Mouse (Mus musculus) forebrain, embryonic 14.5 days (tissue): ENCODE measurements around the gene Tex37. TPM values are rescaled to one million over a fixed set of nuclear protein-coding genes. Genes with fewer than 3 reads are reported as not detected.

Experiments
- ATAC-seq: fragments of 200-750 bp; cut with Nextera tagmentation; 2 replicates; pipeline ENCODE4 v1.8.0; 2017; ENCODE audit warnings: mild to moderate bottlenecking, moderate library complexity
- DNase-seq: peaks from one replicate; pipeline ENCODE4 v3.0.0-alpha.2; 2015; ENCODE audit warnings: low spot score
- H3K27ac ChIP-seq: fragments of 300-500 bp; sonication (generic); 2 replicates; pipeline ENCODE4 v1.5.1; 2014; ENCODE audit warnings: low read depth, mild to moderate bottlenecking, control low read depth, low read length, moderate library complexity
- H3K27me3 ChIP-seq: fragments of 300-500 bp; sonication (generic); replicated peaks from 2 replicates; pipeline ENCODE4 v1.6.1; 2014; ENCODE audit warnings: low read length, control low read depth, mixed read lengths; ENCODE audit not compliant: control insufficient read depth, insufficient read depth
- H3K36me3 ChIP-seq: fragments of 300-500 bp; sonication (generic); 2 replicates; pipeline ENCODE4 v1.6.1; 2014; ENCODE audit warnings: low read length, control low read depth; ENCODE audit not compliant: control insufficient read depth, insufficient read depth
- H3K4me1 ChIP-seq: fragments of 300-500 bp; sonication (generic); 2 replicates; pipeline ENCODE4 v1.6.1; 2014; ENCODE audit warnings: antibody characterized with exemption, low read length, control low read depth; ENCODE audit not compliant: control insufficient read depth, insufficient read depth
- H3K4me2 ChIP-seq: fragments of 300-500 bp; sonication (generic); 2 replicates; pipeline ENCODE4 v1.6.1; 2014; ENCODE audit warnings: mild to moderate bottlenecking, control low read depth, low read length
- H3K4me3 ChIP-seq: fragments of 300-500 bp; sonication (generic); 2 replicates; pipeline ENCODE4 v1.5.1; 2014; ENCODE audit warnings: low read depth, low read length, control low read depth
- H3K9ac ChIP-seq: fragments of 300-500 bp; sonication (generic); 2 replicates; pipeline ENCODE4 v1.6.1; 2014; ENCODE audit warnings: mild to moderate bottlenecking, low read length, control low read depth, moderate library complexity
- H3K9me3 ChIP-seq: fragments of 300-500 bp; sonication (generic); replicated peaks from 2 replicates; pipeline ENCODE4 v1.6.1; 2016; ENCODE audit warnings: low read length, control low read depth, mixed read lengths; ENCODE audit not compliant: control insufficient read depth
- WGBS: fragments of 180-500 bp; shearing (Covaris S2); extraction: QIAGEN DNeasy Blood & Tissue Kit; methylation state at CpG from one replicate; pipeline ENCODE4 v1.1.7; 2014; 5-methylcytosine and 5-hydroxymethylcytosine counted together
- polyA plus RNA-seq: library from polyadenylated mRNA; unstranded; fragments of >200 nt; fragmentation: Nextera tagmentation; extraction: Ambion mirVana; gene quantifications from 2 replicates; pipeline ENCODE4 v1.2.1, GENCODE M21; 2014

Tex37 gene
- polyA plus RNA-seq, 1 experiment from 2014 or later, result not detected

DNA sequence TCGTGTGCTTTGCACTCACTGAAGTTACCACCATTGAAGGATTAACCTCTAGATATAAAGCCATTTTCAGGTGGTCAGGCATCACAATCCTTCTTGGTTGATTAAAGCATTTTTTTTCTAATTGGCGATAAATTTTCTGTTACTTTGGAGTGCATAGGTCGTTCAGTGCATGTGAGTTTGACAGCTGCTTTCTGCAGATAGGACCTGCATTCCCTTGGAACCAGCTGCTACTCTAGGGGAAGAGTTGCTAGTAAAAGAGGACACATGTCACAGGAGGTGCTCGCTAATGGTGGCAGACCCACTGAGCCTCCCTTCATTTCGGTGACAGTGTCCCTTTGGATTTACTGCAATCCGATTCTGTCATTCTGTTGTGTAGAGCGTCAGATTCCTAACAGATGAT is 46.2 kb downstream of the Tex37 start:
- H3K36me3 ChIP-seq, result no peaks in the 10 kb centered on the region
- no peak overlapping the region for H3K27ac ChIP-seq
- H3K4me3 ChIP-seq, result no peak overlapping the region
- H3K27me3 ChIP-seq, result no peaks in the 10 kb centered on the region
- H3K4me2 ChIP-seq, result 0 out of 2 replicates have a peak overlapping the region, but pooled peaks have one; percentile 18
- H3K9me3 ChIP-seq, result no peaks in the 10 kb centered on the region
- DNase-seq (no peak), ATAC-seq (peak; percentile 54; the same call in 1 of the 2 replicates)
- no peak overlapping the region for H3K9ac ChIP-seq
- no peaks in the 10 kb centered on the region; the same call in 1 of the 2 replicates for H3K4me1 ChIP-seq
- whole genome bisulfite sequencing, result 56% methylated on average over 7 of the region's 7 CpGs

DNA sequence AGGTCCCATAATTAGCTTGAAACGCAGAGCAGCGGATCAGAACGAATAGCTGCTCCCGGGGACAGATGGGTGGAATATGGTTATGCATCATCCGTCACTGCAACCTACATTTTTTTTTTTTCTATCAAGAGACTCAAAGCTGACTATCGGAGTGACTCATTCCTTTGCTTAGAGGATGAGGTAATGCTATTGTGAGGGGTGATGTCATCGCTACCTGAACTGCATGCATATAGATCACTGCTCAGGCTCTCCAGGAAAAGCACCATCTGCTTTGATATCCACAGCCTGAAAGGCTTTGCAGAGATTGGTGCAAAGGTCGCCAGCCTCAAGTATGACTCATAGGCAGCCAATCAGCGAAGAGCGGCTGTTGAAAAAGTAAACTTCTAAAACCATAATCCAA is 46.6 kb downstream of the Tex37 start:
- Histone ChIP-seq H3K27me3 (no peaks in the 10 kb centered on the region), H3K9ac (no peak overlapping the region), H3K9me3 (no peaks in the 10 kb centered on the region), H3K4me1 (no peaks in the 10 kb centered on the region; the same call in 1 of the 2 replicates), H3K4me3 (no peak overlapping the region), H3K4me2 (peak overlapping the region; percentile 20; the same call in 1 of the 2 replicates), H3K36me3 (no peaks in the 10 kb centered on the region), H3K27ac (no peak overlapping the region)
- peak; percentile 74 for DNase-seq
- 37% methylated on average over 10 of the region's 10 CpGs for WGBS
- ATAC-seq, result peak; percentile 87

DNA sequence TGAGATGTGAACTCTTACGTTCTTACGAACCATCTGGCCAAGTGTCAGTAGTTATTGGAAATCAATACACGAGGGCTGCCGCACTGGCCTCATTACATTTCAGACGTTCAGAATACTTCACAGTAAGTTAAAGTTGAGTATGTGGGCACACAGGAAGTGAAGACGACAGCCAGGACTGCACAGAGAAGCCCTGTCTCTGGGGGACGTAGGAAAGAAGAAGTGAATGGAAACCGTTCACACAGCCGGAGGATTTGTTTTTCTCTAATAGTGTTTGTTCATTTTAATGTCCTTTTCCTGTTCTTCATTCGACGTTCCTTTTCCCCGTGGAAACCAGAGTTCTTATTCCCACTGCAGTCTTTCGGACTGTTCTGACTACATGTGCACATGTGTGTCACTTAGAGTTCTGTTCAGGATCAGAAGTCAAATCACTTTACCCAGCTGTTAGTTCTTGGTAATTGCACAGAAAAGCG is 47.2 kb downstream of the Tex37 start:
- Histone ChIP-seq H3K9me3 (no peaks in the 10 kb centered on the region), H3K4me3 (no peak overlapping the region), H3K4me1 (no peaks in the 10 kb centered on the region; the same call in 1 of the 2 replicates), H3K4me2 (peak overlapping the region; percentile 20; the same call in 1 of the 2 replicates), H3K36me3 (no peaks in the 10 kb centered on the region), H3K27me3 (no peaks in the 10 kb centered on the region), H3K9ac (no peak overlapping the region), H3K27ac (no peak overlapping the region)
- DNase-seq (no peak), ATAC-seq (peak; percentile 32; the same call in 1 of the 2 replicates)
- WGBS, result 71% methylated on average over 14 of the region's 14 CpGs

DNA sequence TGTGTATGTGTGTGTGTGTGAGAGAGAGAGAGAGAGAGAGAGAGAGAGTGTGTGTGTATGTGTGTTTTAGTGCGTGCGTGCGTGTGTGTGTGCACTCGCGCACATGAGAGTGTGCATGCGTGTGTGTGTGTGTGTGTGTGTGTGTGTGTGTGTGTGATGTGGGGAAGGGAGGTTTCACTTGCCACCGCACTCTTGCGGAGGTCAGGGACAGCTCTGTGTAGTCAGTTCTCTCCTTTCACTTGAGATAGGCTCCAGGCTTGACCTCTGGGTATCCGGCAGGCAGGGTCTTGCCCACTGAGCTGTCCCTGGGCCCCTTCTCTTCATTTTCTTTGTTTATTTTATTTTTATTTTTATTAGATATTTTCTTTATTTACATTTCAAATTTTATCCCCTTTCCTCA is 51.4 kb downstream of the Tex37 start:
- no peak for ATAC-seq

DNA sequence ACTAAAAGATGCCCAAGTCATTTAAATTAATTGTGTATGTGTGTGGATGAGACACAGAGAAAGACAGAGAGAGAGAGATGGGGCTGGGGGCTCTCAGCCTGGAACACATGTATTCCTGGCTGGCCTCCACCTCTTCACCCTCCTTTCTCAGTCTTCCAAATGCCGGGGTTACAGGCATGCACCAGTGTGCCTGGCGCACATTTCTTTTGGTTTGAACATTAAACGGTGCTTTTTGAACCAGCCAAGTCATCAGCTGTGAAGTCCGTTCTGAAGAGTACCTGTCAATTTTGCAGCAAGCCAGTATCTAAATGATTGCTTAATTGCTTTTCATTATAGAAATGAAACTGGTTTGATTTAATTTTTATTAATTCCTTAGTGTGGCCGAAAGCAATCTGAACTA is 52.0 kb downstream of the Tex37 start:
- H3K27ac ChIP-seq, result no peak overlapping the region
- no peaks in the 10 kb centered on the region for H3K36me3 ChIP-seq
- H3K27me3 ChIP-seq, result no peaks in the 10 kb centered on the region
- 55% methylated on average over 5 of the region's 5 CpGs for WGBS
- H3K4me3 ChIP-seq, result no peak overlapping the region
- no peaks in the 10 kb centered on the region for H3K4me1 ChIP-seq
- H3K9ac ChIP-seq, result no peak overlapping the region
- no peak for DNase-seq
- H3K9me3 ChIP-seq, result no peaks in the 10 kb centered on the region
- H3K4me2 ChIP-seq, result no peak overlapping the region
- ATAC-seq, result no peak

More for the DNA sequence above, 51.4 kb downstream of the Tex37 start:
- Histone ChIP-seq H3K4me1 (no peaks in the 10 kb centered on the region; the same call in 1 of the 2 replicates), H3K4me3 (no peak overlapping the region), H3K9me3 (no peaks in the 10 kb centered on the region), H3K27me3 (no peaks in the 10 kb centered on the region), H3K4me2 (no peak overlapping the region), H3K36me3 (no peaks in the 10 kb centered on the region), H3K27ac (no peak overlapping the region), H3K9ac (no peak overlapping the region)
- 93% methylated on average over 9 of the region's 9 CpGs for WGBS
- no peak for DNase-seq

DNA sequence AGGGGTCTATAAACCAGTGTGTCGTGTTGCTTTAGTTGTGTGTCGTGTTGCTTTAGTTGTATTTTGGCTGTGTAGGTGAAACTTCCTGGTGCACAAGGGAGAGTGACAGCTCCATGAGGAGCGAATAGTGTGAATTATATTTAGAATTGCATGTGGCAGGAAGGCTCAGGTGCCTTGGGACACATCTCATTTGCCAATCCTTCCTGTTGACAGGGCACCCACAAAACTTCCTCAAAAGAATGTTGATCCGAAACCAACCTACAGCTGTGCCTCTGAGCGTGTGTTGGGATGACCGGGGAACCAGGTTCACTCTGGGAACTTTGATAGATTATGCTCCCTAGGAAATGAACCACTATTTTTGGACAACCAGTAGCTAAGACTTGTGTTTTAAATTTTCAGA is 54.4 kb downstream of the Tex37 start:
- H3K4me1 ChIP-seq, result no peaks in the 10 kb centered on the region
- WGBS, result 91% methylated on average over 6 of the region's 6 CpGs
- DNase-seq (no peak), ATAC-seq (no peak)
- H3K27ac ChIP-seq, result no peak overlapping the region
- no peak overlapping the region for H3K9ac ChIP-seq
- no peaks in the 10 kb centered on the region for H3K9me3 ChIP-seq
- no peaks in the 10 kb centered on the region for H3K27me3 ChIP-seq
- peaks cover 7% of the 10 kb centered on the region for H3K36me3 ChIP-seq
- H3K4me3 ChIP-seq, result no peak overlapping the region
- H3K4me2 ChIP-seq, result no peak overlapping the region

Other genes with a start within 250 kb of the Tex37 start
- gene Rpia, start 126.7 kb downstream of the Tex37 start, polyA plus RNA-seq, result 2.5 and 2.6 TPM in 2 replicates
- gene Eif2ak3, start 74.4 kb downstream of the Tex37 start, polyA plus RNA-seq, result 9.4 and 10.7 TPM in 2 replicates
- gene Foxi3, start 37.6 kb upstream of the Tex37 start, polyA plus RNA-seq, result not detected in 2 replicates
- 3.8 and 4.4 TPM in 2 replicates for gene Thnsl2, start 225.5 kb upstream of the Tex37 start, polyA plus RNA-seq